Mouse (Mus musculus) embryonic facial prominence, embryonic 11.5 days (tissue): ENCODE measurements around the gene Cdca3. TPM values are rescaled to one million over a fixed set of nuclear protein-coding genes. Genes with fewer than 3 reads are reported as not detected.

Source experiments
- ATAC-seq: fragments of 200-750 bp; cut with Nextera tagmentation; replicated peaks from 2 replicates; pipeline ENCODE4 v1.8.0; 2017; ENCODE audit warnings: low read depth; ENCODE audit not compliant: insufficient number of reproducible peaks, low FRiP score, low TSS enrichment
- DNase-seq: peaks from one replicate; pipeline ENCODE4 v3.0.0-alpha.2; 2015; ENCODE audit warnings: low spot score
- H3K27ac ChIP-seq: fragments of 300-500 bp; sonication (generic); replicated peaks from 2 replicates; pipeline ENCODE4 v1.5.1; 2014; ENCODE audit warnings: mild to moderate bottlenecking, low read depth, low read length, control low read depth
- H3K27me3 ChIP-seq: fragments of 300-500 bp; sonication (generic); 2 replicates; pipeline ENCODE4 v1.6.1; 2014; ENCODE audit warnings: mild to moderate bottlenecking, low read length, moderate library complexity, mixed read lengths; ENCODE audit not compliant: control insufficient read depth, insufficient read depth
- H3K36me3 ChIP-seq: fragments of 300-500 bp; sonication (generic); replicated peaks from 2 replicates; pipeline ENCODE4 v1.6.1; 2014; ENCODE audit warnings: low read depth, mild to moderate bottlenecking, low read length, moderate library complexity, mixed read lengths; ENCODE audit not compliant: control insufficient read depth, insufficient read depth
- H3K4me1 ChIP-seq: fragments of 300-500 bp; sonication (generic); 2 replicates; pipeline ENCODE4 v1.6.1; 2014; ENCODE audit warnings: low read length, mixed read lengths; ENCODE audit not compliant: control insufficient read depth, insufficient read depth
- H3K4me2 ChIP-seq: fragments of 300-500 bp; sonication (generic); 2 replicates; pipeline ENCODE4 v1.6.1; 2014; ENCODE audit warnings: low read depth, mild to moderate bottlenecking, control low read depth, low read length, moderate library complexity
- H3K4me3 ChIP-seq: fragments of 300-500 bp; sonication (generic); 2 replicates; pipeline ENCODE4 v1.5.1; 2014; ENCODE audit warnings: low read depth, low read length, control low read depth
- H3K9ac ChIP-seq: fragments of 300-500 bp; sonication (generic); replicated peaks from 2 replicates; pipeline ENCODE4 v1.6.1; 2014; ENCODE audit warnings: mild to moderate bottlenecking, control low read depth, low read length
- H3K9me3 ChIP-seq: fragments of 300-500 bp; sonication (generic); replicated peaks from 2 replicates; pipeline ENCODE4 v1.6.1; 2016; ENCODE audit warnings: mild to moderate bottlenecking, low read length, inconsistent platforms, mixed read lengths; ENCODE audit not compliant: control insufficient read depth
- WGBS: fragments of 180-500 bp; shearing (Covaris S2); extraction: QIAGEN DNeasy Blood & Tissue Kit; methylation state at CpG from one replicate; pipeline ENCODE4 v1.1.7; 2014; 5-methylcytosine and 5-hydroxymethylcytosine counted together
- polyA plus RNA-seq: library from polyadenylated mRNA; unstranded; fragments of >200 nt; fragmentation: Nextera tagmentation; extraction: Ambion mirVana; gene quantifications from 2 replicates; pipeline ENCODE4 v1.2.1, GENCODE M21; 2014

The Cdca3 gene
- polyA plus RNA-seq, 1 experiment from 2014 or later = 212 TPM

DNA sequence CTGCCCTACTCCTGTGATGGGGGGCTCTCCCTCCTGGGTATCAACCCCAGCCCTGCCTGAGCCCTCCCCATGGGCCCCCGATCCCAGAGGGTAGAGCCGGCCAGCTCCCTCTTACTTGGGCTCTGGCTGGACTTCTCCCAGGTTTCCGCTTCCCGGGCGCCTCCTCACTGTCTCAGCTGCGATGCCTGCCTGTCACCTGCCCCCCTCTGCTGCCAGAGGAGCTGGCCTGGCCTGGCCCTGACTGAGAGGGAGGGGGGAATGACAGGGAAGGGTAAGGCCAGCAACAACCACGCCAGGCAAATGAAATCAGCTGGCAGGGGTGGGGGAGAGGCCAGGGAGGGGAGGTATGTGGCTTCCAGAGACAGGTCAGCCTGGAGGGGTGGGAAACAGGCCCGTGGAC lies 10.5 kb downstream of the Cdca3 start:
- ATAC-seq = peak; percentile 15; the same call in 1 of the 2 replicates
- H3K4me3 ChIP-seq = no peak overlapping the region

DNA sequence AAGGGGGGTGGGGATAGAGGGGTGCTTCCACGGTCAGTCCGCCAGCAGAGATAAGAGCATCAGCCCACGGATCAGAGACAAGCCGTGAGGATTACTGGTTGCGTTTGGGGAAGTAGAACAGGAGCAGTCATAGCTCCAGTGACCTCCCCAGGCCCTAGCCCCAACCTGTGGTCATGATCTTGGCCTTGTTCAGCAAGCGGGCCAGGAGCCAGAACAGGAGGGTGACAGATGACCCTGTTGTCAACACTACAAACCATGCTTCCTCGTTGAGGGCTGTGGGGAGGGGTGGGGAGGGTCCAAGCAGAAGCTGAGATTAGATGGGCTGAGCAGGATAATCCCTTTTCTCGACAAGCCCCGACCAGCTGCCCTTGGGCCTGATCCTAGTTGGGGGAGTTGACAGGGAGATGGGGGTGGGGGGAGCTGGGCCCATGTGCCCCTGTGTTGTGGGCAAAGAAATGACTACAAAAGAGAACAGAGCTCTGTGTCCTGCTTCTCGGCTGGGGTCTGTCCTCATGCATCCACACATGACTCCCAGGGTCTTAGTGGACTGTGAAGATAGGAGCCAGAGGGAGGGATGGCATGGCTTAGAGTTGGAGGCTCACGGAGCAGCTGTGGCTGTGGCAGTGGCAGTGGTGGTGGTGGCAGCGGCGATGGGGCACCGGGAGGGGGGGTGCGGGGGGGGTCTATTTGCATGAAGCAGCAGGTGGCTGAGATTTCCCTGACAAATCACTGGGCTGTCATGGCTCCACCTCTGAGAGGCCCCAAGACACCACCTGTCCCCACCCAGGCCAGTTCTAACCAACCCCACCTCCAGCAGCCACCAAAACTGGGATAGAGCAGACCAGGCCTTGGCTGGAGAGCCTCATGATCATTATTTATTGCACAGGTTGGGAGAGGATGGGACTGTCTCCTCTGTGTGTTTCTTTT lies 11.2 kb downstream of the Cdca3 start, which contains the start of gene Gnb3:
TSS of gene Gnb3 (minus strand) at position 35 of the 927 bp plus-strand sequence.
- 32% methylated on average over 15 of the region's 15 CpGs for WGBS
- H3K4me1 ChIP-seq = peaks cover 6% of the 10 kb centered on the region
- no peaks in the 10 kb centered on the region for H3K9me3 ChIP-seq
- peak within 1 kb of the TSS; percentile 29 for H3K9ac ChIP-seq
- H3K27me3 ChIP-seq = no peaks in the 10 kb centered on the region
- H3K4me2 ChIP-seq = no peak within 1 kb of the TSS; the same call in 1 of the 2 replicates
- no peak within 1 kb of the TSS for H3K27ac ChIP-seq
- no peak for DNase-seq
- H3K4me3 ChIP-seq = no peak within 1 kb of the TSS
- H3K36me3 ChIP-seq = no peaks in the 10 kb centered on the region; the same call in 1 of the 2 replicates
- ATAC-seq = no peak

More for the DNA sequence above, 10.5 kb downstream of the Cdca3 start:
- H3K27me3 ChIP-seq = no peaks in the 10 kb centered on the region
- no peaks in the 10 kb centered on the region for H3K9me3 ChIP-seq
- H3K27ac ChIP-seq = no peak overlapping the region
- peaks cover 6% of the 10 kb centered on the region for H3K4me1 ChIP-seq
- 6% methylated on average over 8 of the region's 8 CpGs for WGBS
- no peaks in the 10 kb centered on the region; the same call in 1 of the 2 replicates for H3K36me3 ChIP-seq
- H3K4me2 ChIP-seq = no peak overlapping the region; the same call in 1 of the 2 replicates
- DNase-seq = no peak
- H3K9ac ChIP-seq = peak overlapping the region; percentile 29

GRCm38 (mm10) chr6:124847305-124847704 lies 18.0 kb downstream of the Cdca3 start:
- H3K4me2 ChIP-seq = no peak overlapping the region
- no peak overlapping the region for H3K9ac ChIP-seq
- H3K9me3 ChIP-seq = no peaks in the 10 kb centered on the region
- H3K36me3 ChIP-seq = no peaks in the 10 kb centered on the region; the same call in 1 of the 2 replicates
- H3K27me3 ChIP-seq = no peaks in the 10 kb centered on the region; the same call in 1 of the 2 replicates
- no peaks in the 10 kb centered on the region for H3K4me1 ChIP-seq
- DNase-seq (peak; percentile 97), ATAC-seq (peak; percentile 80; the same call in 1 of the 2 replicates)
- WGBS = 12% methylated on average over 9 of the region's 9 CpGs
- no peak overlapping the region for H3K27ac ChIP-seq
- no peak overlapping the region for H3K4me3 ChIP-seq

DNA sequence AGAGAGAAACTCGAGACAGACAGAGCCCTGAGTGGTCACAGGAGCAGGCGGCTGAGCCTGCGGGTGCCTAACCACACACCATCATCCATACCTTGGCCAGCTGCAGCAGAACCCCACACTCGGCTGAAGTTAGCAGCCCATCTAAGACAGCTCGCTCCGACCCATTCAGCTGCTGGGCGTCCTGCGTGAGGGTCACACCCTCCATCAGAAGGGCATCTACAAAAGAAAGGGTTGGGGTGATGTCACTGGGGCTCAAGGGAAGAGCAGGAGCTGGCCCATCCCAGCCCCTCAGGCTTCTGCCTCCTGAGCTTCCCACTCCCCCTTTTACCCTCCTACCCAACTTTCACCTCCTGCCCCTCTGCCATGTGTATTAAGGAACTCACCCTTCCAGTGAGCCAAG lies 21.2 kb downstream of the Cdca3 start:
- H3K9me3 ChIP-seq = no peaks in the 10 kb centered on the region
- H3K4me1 ChIP-seq = no peaks in the 10 kb centered on the region
- no peak overlapping the region for H3K9ac ChIP-seq
- ATAC-seq (no peak), DNase-seq (no peak)
- H3K36me3 ChIP-seq = no peaks in the 10 kb centered on the region; the same call in none of the 2 replicates
- no peak overlapping the region for H3K27ac ChIP-seq
- H3K4me2 ChIP-seq = no peak overlapping the region
- no peak overlapping the region for H3K4me3 ChIP-seq
- 51% methylated on average over 8 of the region's 8 CpGs for WGBS
- H3K27me3 ChIP-seq = no peaks in the 10 kb centered on the region; the same call in 1 of the 2 replicates

GRCm38 (mm10) chr6:124854647-124855046 lies 25.3 kb downstream of the Cdca3 start:
- ATAC-seq = no peak

DNA sequence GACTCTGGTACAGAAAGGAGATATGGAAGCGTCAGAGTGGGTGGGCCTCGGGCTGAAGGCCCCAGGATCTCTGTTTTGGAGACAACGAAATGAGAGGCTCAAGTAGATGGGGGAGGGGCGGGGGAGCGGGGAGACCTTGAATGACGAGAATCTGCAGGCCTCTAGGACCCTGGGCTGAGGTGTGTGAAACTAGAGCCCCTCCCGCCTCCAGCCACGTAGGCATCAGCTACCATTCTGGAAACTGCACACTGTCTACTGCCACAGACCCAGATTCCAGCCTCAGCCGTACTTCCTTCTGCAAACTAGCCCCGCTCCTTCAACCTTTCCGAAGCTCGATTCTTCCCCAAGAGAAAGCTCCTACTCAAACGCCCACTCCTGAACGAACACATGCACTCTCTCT lies 27.0 kb downstream of the Cdca3 start:
- Histone ChIP-seq H3K27me3 (no peaks in the 10 kb centered on the region), H3K9me3 (no peaks in the 10 kb centered on the region), H3K4me3 (peak overlapping the region; percentile 82), H3K9ac (peak overlapping the region; percentile 97), H3K4me2 (peak overlapping the region; percentile 79), H3K36me3 (no peaks in the 10 kb centered on the region; the same call in none of the 2 replicates), H3K4me1 (peaks cover 8% of the 10 kb centered on the region), H3K27ac (peak overlapping the region; percentile 95)
- 4% methylated on average over 14 of the region's 14 CpGs for WGBS
- peak; percentile 88 for DNase-seq
- ATAC-seq = peak; percentile 61

More at GRCm38 (mm10) chr6:124854647-124855046, 25.3 kb downstream of the Cdca3 start:
- Histone ChIP-seq H3K4me2 (no peak overlapping the region), H3K9me3 (no peaks in the 10 kb centered on the region), H3K9ac (no peak overlapping the region), H3K27me3 (no peaks in the 10 kb centered on the region), H3K27ac (no peak overlapping the region), H3K4me3 (no peak overlapping the region), H3K36me3 (no peaks in the 10 kb centered on the region; the same call in none of the 2 replicates), H3K4me1 (peaks cover 5% of the 10 kb centered on the region)
- DNase-seq = no peak
- 64% methylated on average over 12 of the region's 12 CpGs for WGBS

GRCm38 (mm10) chr6:124856916-124857839 lies 27.8 kb downstream of the Cdca3 start, which contains the start of gene P3h3:
TSS of gene P3h3 (minus strand) at chr6:124857752.
- under 1% methylated on average over 73 of the region's 86 CpGs for WGBS

More at GRCm38 (mm10) chr6:124856916-124857839, 27.8 kb downstream of the Cdca3 start, which contains the start of gene P3h3:
- Histone ChIP-seq H3K27me3 (no peaks in the 10 kb centered on the region), H3K4me3 (peak within 1 kb of the TSS; percentile 82), H3K9me3 (no peaks in the 10 kb centered on the region), H3K9ac (peak within 1 kb of the TSS; percentile 97), H3K36me3 (no peaks in the 10 kb centered on the region; the same call in none of the 2 replicates), H3K27ac (peak within 1 kb of the TSS; percentile 95), H3K4me1 (peaks cover 8% of the 10 kb centered on the region), H3K4me2 (peak within 1 kb of the TSS; percentile 79)
- DNase-seq = peak; percentile 93
- peak; percentile 78 for ATAC-seq
